Mouse (Mus musculus) CH12F3 (cell line): ENCODE results near the gene Slc22a20.

Experiments used
- in situ Hi-C: fragments of 300-500 bp; cut with MboI; formaldehyde crosslinking; loops from 2 replicates; pipeline ENCODE4 v1.14.3; 2020; ENCODE audit warnings: low sequenced_read_pairs

Slc22a20 gene

GRCm38 (mm10) chr19:5928104-5928503 is 57.8 kb downstream of the Slc22a20 start:
- in situ Hi-C loops: no loop called here

DNA sequence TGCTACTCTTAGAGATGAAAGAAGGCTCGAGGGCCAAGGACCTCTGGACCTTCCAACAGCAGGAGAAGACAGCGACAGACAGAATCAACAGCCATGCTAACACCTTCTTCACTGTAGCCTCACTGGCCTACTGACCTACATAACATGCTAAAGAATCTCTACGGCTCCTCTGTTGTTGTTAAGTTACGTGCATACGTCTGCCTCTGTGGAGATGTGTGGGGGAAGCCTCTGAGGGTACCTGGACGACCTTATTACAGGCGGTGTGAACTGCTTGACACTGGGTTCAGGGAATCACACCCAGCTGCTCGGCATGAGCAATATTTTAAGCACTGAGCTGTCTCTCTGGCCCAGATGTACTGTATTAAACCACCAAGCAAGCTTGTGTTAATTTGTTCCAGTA is 58.4 kb downstream of the Slc22a20 start:
- in situ Hi-C loops: no loop called here

DNA sequence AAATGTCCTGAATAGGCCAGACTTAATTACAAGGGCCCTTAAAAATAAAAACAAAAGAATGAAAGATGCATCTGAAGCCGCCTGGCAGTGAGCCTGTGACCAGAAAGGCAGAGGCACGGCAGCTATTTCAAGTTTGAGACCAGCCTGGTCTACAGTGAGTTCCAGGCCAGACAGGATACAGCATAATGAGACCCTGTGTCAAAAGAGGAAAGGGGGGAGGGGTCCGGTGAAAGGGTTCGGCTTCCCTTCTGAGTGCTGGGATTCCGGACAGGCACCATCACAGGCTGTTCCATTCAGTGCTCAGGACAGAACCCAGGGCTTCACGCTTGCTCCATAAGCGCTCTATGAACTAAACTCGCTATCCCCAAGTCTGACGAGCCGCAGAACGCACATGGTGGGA is 58.9 kb downstream of the Slc22a20 start:
- in situ Hi-C loops: no loop called here

DNA sequence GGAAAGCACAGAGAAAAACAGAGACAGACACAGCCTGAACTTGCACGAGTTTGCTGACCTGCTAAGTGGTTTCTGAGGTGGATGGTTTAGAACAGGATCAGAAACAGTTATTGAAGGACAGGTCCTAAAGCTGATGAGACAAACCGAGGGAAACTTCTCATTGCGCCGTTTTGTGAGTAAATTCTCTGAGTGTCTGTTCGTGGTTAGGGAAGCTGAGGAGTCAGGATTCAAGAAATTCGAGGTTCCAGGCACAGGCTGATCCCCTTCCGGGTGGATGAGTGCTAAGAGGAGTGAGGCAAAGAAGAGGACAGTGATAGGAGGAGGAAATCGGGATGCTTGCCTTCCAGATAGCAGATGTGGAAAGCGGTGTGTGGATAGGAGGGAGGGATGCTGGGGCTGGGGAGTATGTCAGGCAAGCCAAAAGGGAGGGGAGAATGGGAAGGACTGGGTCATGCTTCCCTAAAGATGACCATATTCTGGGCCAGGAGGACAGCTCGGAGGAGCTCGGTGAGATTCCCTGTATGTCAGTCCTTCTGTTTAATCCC is 60.6 kb downstream of the Slc22a20 start:
- in situ Hi-C loops: no loop called here

DNA sequence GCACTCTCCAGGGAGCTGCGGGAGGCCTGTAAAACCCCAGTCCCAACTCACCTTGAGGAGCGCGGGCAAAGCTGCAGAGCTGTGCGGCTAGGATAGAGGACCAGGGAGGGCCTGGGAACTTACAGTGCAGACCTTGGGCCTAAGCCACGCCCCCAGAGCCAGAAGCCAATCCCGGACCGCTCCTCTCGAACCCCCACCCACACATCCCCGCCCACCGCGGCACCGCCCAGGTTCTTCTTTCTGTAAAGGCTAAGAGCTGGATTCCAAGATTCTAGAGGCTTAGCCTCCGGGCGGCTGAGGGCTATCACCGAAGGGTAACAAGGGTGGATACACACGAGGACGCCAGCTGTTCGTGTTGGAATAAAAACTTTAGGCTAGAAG is 61.2 kb downstream of the Slc22a20 start, which contains the start of gene Cdc42ep2:
Gene Cdc42ep2 (minus strand): TSS at position 104 of the 381 bp plus-strand sequence.
- in situ Hi-C loops: loop anchor here (5.0 kb wide), 1 partner anchor 33 kb away; no protein-coding TSS in a partner anchor

GRCm38 (mm10) chr19:5923990-5924712 is 61.8 kb downstream of the Slc22a20 start:
- in situ Hi-C loops: loop anchor here (5.0 kb wide), 1 partner anchor 33 kb away; no protein-coding TSS in a partner anchor

DNA sequence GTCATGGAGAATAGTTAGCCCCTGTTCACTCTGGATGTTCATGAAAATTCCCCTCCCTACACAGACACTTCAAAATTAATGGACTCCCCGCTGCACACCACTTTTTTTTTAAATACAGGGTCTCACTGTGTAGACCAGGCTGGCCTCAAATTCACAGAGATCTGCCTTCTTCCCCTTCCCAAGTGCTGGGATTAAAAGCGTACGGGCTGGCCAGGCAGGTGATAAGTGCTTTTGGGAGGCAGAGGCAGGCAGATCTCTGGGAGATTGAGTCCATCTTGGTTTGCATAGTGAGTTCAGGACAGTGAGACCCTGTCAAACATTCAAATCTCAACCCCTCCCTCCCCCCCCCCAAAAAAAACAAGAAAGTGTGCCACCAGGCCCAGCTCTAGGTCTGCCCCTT is 63.0 kb downstream of the Slc22a20 start:
- in situ Hi-C loops: loop anchor here (5.0 kb wide), 1 partner anchor 34 kb away; no protein-coding TSS in a partner anchor

GRCm38 (mm10) chr19:5922119-5922942 is 63.6 kb downstream of the Slc22a20 start:
- in situ Hi-C loops: loop anchor here (5.0 kb wide), 1 partner anchor 35 kb away; no protein-coding TSS in a partner anchor

DNA sequence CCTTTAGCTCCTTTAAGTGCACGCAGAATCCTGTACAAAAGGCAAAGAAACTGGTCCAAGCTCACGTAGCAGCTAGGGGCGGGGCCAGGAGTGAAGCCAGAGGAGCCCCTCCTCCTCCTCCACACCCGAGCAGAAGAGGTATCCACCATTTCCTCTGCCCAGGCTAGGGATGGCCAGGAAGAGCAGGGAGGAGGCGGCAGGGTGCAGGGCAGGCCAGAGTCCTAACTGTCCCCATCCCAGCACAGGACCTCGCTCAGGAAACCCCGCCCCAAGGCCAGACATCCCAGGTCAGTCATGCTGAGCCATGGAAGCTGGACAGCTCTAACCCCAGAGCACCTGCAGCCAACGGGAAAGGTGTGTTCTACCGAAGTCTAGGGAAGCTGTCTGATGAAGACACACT is 64.2 kb downstream of the Slc22a20 start:
- in situ Hi-C loops: loop anchor here (5.0 kb wide), 1 partner anchor 36 kb away; no protein-coding TSS in a partner anchor
